Mouse (Mus musculus): ENCODE data around the gene Etv6. TPM values are rescaled to one million over a fixed set of nuclear protein-coding genes. Genes with fewer than 3 reads are reported as not detected.

Gene Etv6
- total and polyA plus RNA-seq, 3 experiments: 9.8 to 14.0 (median 11.4) TPM

- Histone ChIP-seq H3K79me2 (replicated peaks; ENCODE audit: control insufficient read depth, insufficient read depth, low read length) (peaks cover 6% of the 10 kb centered on the region), H3K9ac (ENCODE audit: low read depth, low read length) (no peak overlapping the region), H3K4me1 (ENCODE audit: control insufficient read depth, insufficient read depth, low read length) (peaks cover 10% of the 10 kb centered on the region), H3K36me3 (ENCODE audit: control insufficient read depth, insufficient read depth, low read length) (peaks cover 3% of the 10 kb centered on the region), H3K27me3 (ENCODE audit: control insufficient read depth, insufficient read depth, low read length) (no peaks in the 10 kb centered on the region), H3K4me3 (no peak overlapping the region), H3K27ac (no peak overlapping the region)
- no peak for TF ChIP-seq POLR2A (IDR thresholded peaks at IDR 0.05; ENCODE audit: insufficient read depth, low read depth, low read length)
- no peak for TF ChIP-seq CTCF (IDR thresholded peaks at IDR 0.05)
- no peak for TF ChIP-seq EP300 (IDR thresholded peaks at IDR 0.05; ENCODE audit: insufficient read depth, low read depth, low read length)
- 90% methylated on average over 8 of the region's 8 CpGs for WGBS
- no peak for DNase-seq
- intact Hi-C loops (cut with DNase I): no loop called here
These were observed 128.9 kb downstream of the Etv6 start for GRCm38 (mm10) chr6:134164356-134164755.

- DNase-seq: no peak
- peaks cover 4% of the 10 kb centered on the region for H3K79me2 ChIP-seq (replicated peaks; ENCODE audit: control insufficient read depth, insufficient read depth, low read length)
- no peak overlapping the region for H3K9ac ChIP-seq (ENCODE audit: low read depth, low read length)
- intact Hi-C loops (cut with DNase I): no loop called here
- no peaks in the 10 kb centered on the region for H3K27me3 ChIP-seq (ENCODE audit: control insufficient read depth, insufficient read depth, low read length)
- H3K27ac ChIP-seq: no peak overlapping the region; the same call in 1 of the 2 replicates
- TF ChIP-seq CTCF (IDR thresholded peaks at IDR 0.05) (no peak), POLR2A (IDR thresholded peaks at IDR 0.05; ENCODE audit: insufficient read depth, low read depth, low read length) (no peak), EP300 (IDR thresholded peaks at IDR 0.05; ENCODE audit: insufficient read depth, low read depth, low read length) (no peak)
- H3K36me3 ChIP-seq (ENCODE audit: control insufficient read depth, insufficient read depth, low read length): peaks cover 3% of the 10 kb centered on the region
- peaks cover 12% of the 10 kb centered on the region for H3K4me1 ChIP-seq (ENCODE audit: control insufficient read depth, insufficient read depth, low read length)
- 47% methylated on average over 8 of the region's 8 CpGs for WGBS
- H3K4me3 ChIP-seq: no peak overlapping the region
These were observed 129.5 kb downstream of the Etv6 start for GRCm38 (mm10) chr6:134165012-134165411.

DNA sequence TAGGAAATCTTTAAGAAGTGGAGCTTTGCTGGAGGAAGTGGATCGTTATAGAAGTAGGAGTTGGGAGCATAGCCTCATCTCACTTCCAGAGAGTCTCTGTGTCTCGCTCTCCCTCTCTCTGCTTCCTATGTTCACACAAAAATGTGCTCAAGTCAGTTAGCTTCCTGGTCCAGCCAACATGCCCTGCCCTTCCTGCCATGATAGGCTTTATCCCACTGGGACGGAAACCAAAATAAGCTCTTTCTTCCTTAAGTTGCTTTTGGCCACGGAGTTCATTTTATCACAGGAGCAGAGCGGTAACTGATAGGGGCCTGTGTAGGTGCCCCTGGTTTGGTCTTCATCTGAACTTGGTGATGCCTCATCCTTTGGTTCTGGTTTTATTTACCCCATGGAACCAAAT lies 132.5 kb downstream of the Etv6 start:
- H3K27me3 ChIP-seq (ENCODE audit: control insufficient read depth, insufficient read depth, low read length): no peaks in the 10 kb centered on the region
- peaks cover 6% of the 10 kb centered on the region for H3K36me3 ChIP-seq (ENCODE audit: control insufficient read depth, insufficient read depth, low read length)
- H3K79me2 ChIP-seq (replicated peaks; ENCODE audit: control insufficient read depth, insufficient read depth, low read length): no peaks in the 10 kb centered on the region
- no peak for DNase-seq
- intact Hi-C loops (cut with DNase I): loop anchor here (2.0 kb wide), 1 partner anchor 15 kb away; no protein-coding TSS in a partner anchor
- 28% methylated on average over 5 of the region's 5 CpGs for WGBS
- H3K27ac ChIP-seq: peak overlapping the region; percentile 41
- TF ChIP-seq EP300 (IDR thresholded peaks at IDR 0.05; ENCODE audit: insufficient read depth, low read depth, low read length) (0 out of 2 replicates have a peak, but pooled peaks have one; percentile 21), CTCF (IDR thresholded peaks at IDR 0.05) (no peak)
- no peak overlapping the region for H3K4me3 ChIP-seq
- H3K9ac ChIP-seq (ENCODE audit: low read depth, low read length): no peak overlapping the region
- H3K4me1 ChIP-seq (ENCODE audit: control insufficient read depth, insufficient read depth, low read length): peaks cover 15% of the 10 kb centered on the region

GRCm38 (mm10) chr6:134168799-134169198 lies 133.3 kb downstream of the Etv6 start:
- DNase-seq: no peak
- no peak overlapping the region for H3K9ac ChIP-seq (ENCODE audit: low read depth, low read length)
- no peaks in the 10 kb centered on the region for H3K79me2 ChIP-seq (replicated peaks; ENCODE audit: control insufficient read depth, insufficient read depth, low read length)
- H3K4me1 ChIP-seq (ENCODE audit: control insufficient read depth, insufficient read depth, low read length): peaks cover 23% of the 10 kb centered on the region
- no peaks in the 10 kb centered on the region for H3K27me3 ChIP-seq (ENCODE audit: control insufficient read depth, insufficient read depth, low read length)
- 96% methylated on average over 11 of the region's 11 CpGs for WGBS
- no peak for TF ChIP-seq POLR2A (IDR thresholded peaks at IDR 0.05; ENCODE audit: insufficient read depth, low read depth, low read length)
- TF ChIP-seq CTCF (IDR thresholded peaks at IDR 0.05): no peak
- no peak for TF ChIP-seq EP300 (IDR thresholded peaks at IDR 0.05; ENCODE audit: insufficient read depth, low read depth, low read length)
- intact Hi-C loops (cut with DNase I): loop anchor here (2.0 kb wide), 1 partner anchor 16 kb away; no protein-coding TSS in a partner anchor
- no peak overlapping the region for H3K4me3 ChIP-seq
- H3K27ac ChIP-seq: no peak overlapping the region
- H3K36me3 ChIP-seq (ENCODE audit: control insufficient read depth, insufficient read depth, low read length): peaks cover 6% of the 10 kb centered on the region

GRCm38 (mm10) chr6:134171235-134171634 lies 135.7 kb downstream of the Etv6 start:
- TF ChIP-seq CTCF (IDR thresholded peaks at IDR 0.05) (no peak), EP300 (IDR thresholded peaks at IDR 0.05; ENCODE audit: insufficient read depth, low read depth, low read length) (no peak)
- Histone ChIP-seq H3K36me3 (ENCODE audit: control insufficient read depth, insufficient read depth, low read length) (peaks cover 8% of the 10 kb centered on the region), H3K27me3 (ENCODE audit: control insufficient read depth, insufficient read depth, low read length) (no peaks in the 10 kb centered on the region), H3K4me3 (no peak overlapping the region), H3K79me2 (replicated peaks; ENCODE audit: control insufficient read depth, insufficient read depth, low read length) (no peaks in the 10 kb centered on the region), H3K9ac (ENCODE audit: low read depth, low read length) (no peak overlapping the region), H3K27ac (peak overlapping the region; percentile 54; the same call in 1 of the 2 replicates), H3K4me1 (ENCODE audit: control insufficient read depth, insufficient read depth, low read length) (peaks cover 19% of the 10 kb centered on the region)
- DNase-seq: no peak
- 25% methylated on average over 1 of the region's 1 CpGs for WGBS
- intact Hi-C loops (cut with DNase I): no loop called here

DNA sequence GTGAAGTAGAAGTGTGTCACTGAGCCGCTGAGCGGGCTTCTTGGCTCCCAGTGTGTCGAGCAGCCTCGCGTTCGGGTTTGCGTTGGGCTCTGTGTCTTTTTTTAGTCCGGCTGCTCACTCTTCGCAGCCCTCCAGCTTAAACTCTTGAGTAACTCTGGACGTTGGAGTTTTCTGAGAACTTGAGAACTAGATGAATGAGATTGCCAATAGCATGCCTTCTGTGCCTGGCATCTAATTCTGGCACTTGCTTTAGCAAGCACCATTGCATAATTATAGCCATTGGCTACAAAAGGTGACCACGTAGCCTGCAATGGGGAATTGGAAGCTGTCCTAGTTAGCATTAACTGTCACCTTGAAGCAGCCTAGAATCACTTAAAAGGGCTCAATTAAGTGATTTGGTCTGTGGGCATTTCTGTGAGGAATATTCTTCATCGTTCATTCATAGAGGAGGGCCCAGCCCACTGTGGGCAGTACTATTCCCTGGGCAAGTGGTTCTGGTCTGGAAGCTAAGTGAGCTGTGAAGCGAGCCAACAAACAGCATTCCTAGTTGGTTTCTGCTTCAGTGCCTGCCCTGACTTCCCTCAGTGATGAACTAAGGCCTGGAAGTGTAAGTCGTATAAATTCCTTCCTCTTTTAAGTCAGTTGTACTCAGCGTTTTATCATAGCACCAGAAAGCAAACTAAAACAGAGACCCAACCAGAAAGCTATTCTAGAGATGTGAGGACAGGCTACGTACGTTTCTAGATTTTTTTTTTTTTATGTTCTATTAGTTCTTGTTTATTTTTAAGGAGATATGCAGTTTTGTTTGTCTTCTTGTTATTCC lies 136.6 kb downstream of the Etv6 start:
- peaks cover 8% of the 10 kb centered on the region for H3K36me3 ChIP-seq (ENCODE audit: control insufficient read depth, insufficient read depth, low read length)
- peak; percentile 35 to 56 for DNase-seq
- H3K79me2 ChIP-seq (replicated peaks; ENCODE audit: control insufficient read depth, insufficient read depth, low read length): no peaks in the 10 kb centered on the region; the same call in 1 of the 2 replicates
- no peak for TF ChIP-seq CTCF (IDR thresholded peaks at IDR 0.05)
- no peak for TF ChIP-seq EP300 (IDR thresholded peaks at IDR 0.05; ENCODE audit: insufficient read depth, low read depth, low read length)
- no peak for TF ChIP-seq POLR2A (IDR thresholded peaks at IDR 0.05; ENCODE audit: insufficient read depth, low read depth, low read length)
- H3K27ac ChIP-seq: peak overlapping the region; percentile 54
- H3K27me3 ChIP-seq (ENCODE audit: control insufficient read depth, insufficient read depth, low read length): no peaks in the 10 kb centered on the region
- H3K4me3 ChIP-seq: no peak overlapping the region
- H3K9ac ChIP-seq (ENCODE audit: low read depth, low read length): no peak overlapping the region; the same call in 1 of the 2 replicates
- 73% methylated on average over 17 of the region's 17 CpGs for WGBS
- H3K4me1 ChIP-seq (ENCODE audit: control insufficient read depth, insufficient read depth, low read length): peaks cover 21% of the 10 kb centered on the region
- intact Hi-C loops (cut with DNase I): no loop called here

Data from heart, adult 2 months (tissue).